Mouse (Mus musculus) liver, postnatal 0 days (tissue): Measurements from ENCODE around the gene Slc10a6. TPM values are rescaled to one million over a fixed set of nuclear protein-coding genes. Genes with fewer than 3 reads are reported as not detected.
A peak's percentile ranks its signal among the peaks of the same experiment; 100 is the strongest.

Source experiments
- ATAC-seq: fragments of 200-750 bp; cut with Nextera tagmentation; 2 replicates; pipeline ENCODE4 v1.8.0; 2017; ENCODE audit warnings: mild to moderate bottlenecking, moderate library complexity
- DNase-seq: peaks from one replicate; pipeline ENCODE4 v3.0.0-alpha.2; 2016
- H3K27ac ChIP-seq: fragments of 300-500 bp; sonication (generic); 2 replicates; pipeline ENCODE4 v1.5.1; 2014; ENCODE audit warnings: antibody characterized with exemption, moderate library complexity, mild to moderate bottlenecking, low read depth
- H3K27me3 ChIP-seq: fragments of 300-500 bp; sonication (generic); 2 replicates; pipeline ENCODE4 v1.6.1; 2014; ENCODE audit warnings: low read length, control low read depth, mixed read lengths; ENCODE audit not compliant: insufficient read depth
- H3K36me3 ChIP-seq: fragments of 300-500 bp; sonication (generic); replicated peaks from 2 replicates; pipeline ENCODE4 v1.6.1; 2014; ENCODE audit warnings: mild to moderate bottlenecking, control low read depth, low read length, moderate library complexity, mixed read lengths; ENCODE audit not compliant: insufficient read depth
- H3K4me1 ChIP-seq: fragments of 300-500 bp; sonication (generic); 2 replicates; pipeline ENCODE4 v1.6.1; 2014; ENCODE audit warnings: antibody characterized with exemption, mild to moderate bottlenecking, control low read depth; ENCODE audit not compliant: insufficient read depth
- H3K4me2 ChIP-seq: fragments of 300-500 bp; sonication (generic); 2 replicates; pipeline ENCODE4 v1.6.1; 2014; ENCODE audit warnings: low read depth, mild to moderate bottlenecking, low read length, moderate library complexity, mixed read lengths
- H3K4me3 ChIP-seq: fragments of 300-500 bp; sonication (generic); 2 replicates; pipeline ENCODE4 v1.5.1; 2014; ENCODE audit warnings: low read depth, low read length
- H3K9ac ChIP-seq: fragments of 300-500 bp; sonication (generic); replicated peaks from 2 replicates; pipeline ENCODE4 v1.6.1; 2014; ENCODE audit warnings: mild to moderate bottlenecking, moderate library complexity
- H3K9me3 ChIP-seq: fragments of 300-500 bp; sonication (generic); 2 replicates; pipeline ENCODE4 v1.6.1; 2016; ENCODE audit warnings: mild to moderate bottlenecking, control low read depth, low read length, mixed read lengths
- CTCF ChIP-seq: sonication (generic); IDR thresholded peaks from 2 replicates; pipeline ENCODE4 v1.5.1; 2016; ENCODE audit warnings: antibody characterized with exemption, low read depth
- EP300 ChIP-seq: IDR thresholded peaks from 2 replicates; pipeline ENCODE4 v1.6.1; 2016; ENCODE audit warnings: antibody characterized with exemption, low read depth, mild to moderate bottlenecking
- WGBS: fragments of 180-500 bp; shearing (Covaris S2); extraction: QIAGEN DNeasy Blood & Tissue Kit; methylation state at CpG from one replicate; pipeline ENCODE4 v1.1.7; 2014; ENCODE audit not compliant: insufficient replicate concordance; 5-methylcytosine and 5-hydroxymethylcytosine counted together
- polyA plus RNA-seq: library from polyadenylated mRNA; unstranded; fragments of >200 nt; fragmentation: Nextera tagmentation; extraction: Ambion mirVana; gene quantifications from 2 replicates; pipeline ENCODE4 v1.2.1, GENCODE M21; 2015

The Slc10a6 gene
- polyA plus RNA-seq, 1 experiment from 2014 or later, result 0.09 TPM

DNA sequence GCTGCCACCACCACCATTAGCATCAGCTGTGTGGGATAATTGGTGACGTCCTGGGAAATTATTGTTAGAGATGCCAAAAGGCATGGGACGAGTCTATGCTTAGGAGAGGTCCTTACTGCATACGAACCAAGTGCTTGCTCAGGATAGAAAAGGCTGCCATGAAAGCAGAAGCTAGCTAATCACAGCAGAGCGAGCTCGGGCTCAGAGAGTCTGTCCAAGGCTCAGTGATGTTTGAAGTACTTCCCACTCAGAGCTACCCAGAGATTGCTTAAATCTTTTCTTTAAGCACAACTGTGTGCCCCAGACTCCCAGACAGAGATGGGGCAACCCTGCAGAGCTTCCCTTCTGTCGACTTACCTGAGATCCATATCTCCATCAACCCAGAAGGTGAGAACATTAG is 704 bp downstream of the Slc10a6 start:
- no peak for TF ChIP-seq CTCF
- TF ChIP-seq EP300, result no peak
- H3K27me3 ChIP-seq, result no peaks in the 10 kb centered on the region
- no peak overlapping the region for H3K4me2 ChIP-seq
- H3K36me3 ChIP-seq, result no peaks in the 10 kb centered on the region
- ATAC-seq (no peak), DNase-seq (no peak)
- peak overlapping the region; percentile 41; the same call in 1 of the 2 replicates for H3K27ac ChIP-seq
- H3K9me3 ChIP-seq, result no peaks in the 10 kb centered on the region
- 68% methylated on average over 6 of the region's 6 CpGs for WGBS
- H3K4me1 ChIP-seq, result peaks cover 9% of the 10 kb centered on the region; the same call in 1 of the 2 replicates
- H3K9ac ChIP-seq, result no peak overlapping the region
- H3K4me3 ChIP-seq, result no peak overlapping the region

DNA sequence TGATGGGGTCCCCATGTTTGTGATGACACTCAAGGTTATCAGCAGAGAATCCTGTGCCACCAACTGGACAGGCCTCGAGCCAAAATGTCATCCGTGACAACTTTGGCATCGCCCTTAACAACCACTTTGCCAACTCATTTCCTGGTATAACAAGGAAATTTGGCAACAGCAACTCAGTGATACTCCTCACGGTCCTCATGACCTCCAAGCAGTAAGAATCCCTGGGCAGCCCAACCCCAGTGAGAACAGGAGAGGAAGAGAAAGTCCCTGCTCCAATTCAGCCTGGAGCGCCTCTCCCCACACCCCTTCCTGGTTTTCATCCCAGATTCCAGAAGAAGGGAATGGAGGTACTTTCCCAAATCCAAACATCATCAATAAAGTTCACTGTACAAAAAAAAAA is 4.4 kb downstream of the Slc10a6 start:
- H3K4me1 ChIP-seq, result peaks cover 6% of the 10 kb centered on the region; the same call in 1 of the 2 replicates
- no peaks in the 10 kb centered on the region for H3K36me3 ChIP-seq
- ATAC-seq, result no peak
- H3K27me3 ChIP-seq, result no peaks in the 10 kb centered on the region
- no peak overlapping the region for H3K4me3 ChIP-seq
- no peak overlapping the region for H3K9ac ChIP-seq
- WGBS, result 71% methylated on average over 5 of the region's 5 CpGs
- DNase-seq, result no peak
- TF ChIP-seq CTCF, result no peak
- TF ChIP-seq EP300, result no peak
- no peak overlapping the region for H3K27ac ChIP-seq
- H3K4me2 ChIP-seq, result no peak overlapping the region
- H3K9me3 ChIP-seq, result no peaks in the 10 kb centered on the region

DNA sequence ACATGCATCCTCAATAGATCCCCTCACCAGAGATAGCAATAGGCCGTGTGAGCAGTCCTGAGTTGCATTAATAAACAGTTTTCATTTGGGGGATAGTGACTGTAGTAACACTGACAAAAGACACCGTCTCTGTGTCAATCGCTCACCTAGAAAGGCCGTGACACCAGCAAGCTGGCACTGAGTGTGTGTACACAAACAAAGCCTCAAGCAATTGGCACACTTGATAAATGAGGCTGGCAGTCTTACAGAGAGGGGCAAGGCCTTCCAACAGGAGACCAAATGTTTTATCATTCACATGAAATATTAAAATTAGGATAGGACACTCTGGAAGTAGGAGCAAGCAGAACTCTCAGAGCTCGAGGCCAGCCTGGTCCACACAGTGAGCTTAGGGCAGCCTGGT is 6.9 kb downstream of the Slc10a6 start:
- ATAC-seq (no peak), DNase-seq (no peak)
- WGBS, result 76% methylated on average over 5 of the region's 5 CpGs
- Histone ChIP-seq H3K27me3 (no peaks in the 10 kb centered on the region), H3K9ac (no peak overlapping the region), H3K27ac (no peak overlapping the region), H3K36me3 (no peaks in the 10 kb centered on the region), H3K9me3 (no peaks in the 10 kb centered on the region), H3K4me2 (no peak overlapping the region), H3K4me1 (no peaks in the 10 kb centered on the region), H3K4me3 (no peak overlapping the region)
- TF ChIP-seq CTCF, result no peak
- no peak for TF ChIP-seq EP300

- ATAC-seq, result no peak
- no peak overlapping the region for H3K4me3 ChIP-seq
Measured at GRCm38 (mm10) chr5:103620301-103620973, 8.8 kb downstream of the Slc10a6 start.

GRCm38 (mm10) chr5:103617191-103617590 is 12.0 kb downstream of the Slc10a6 start:
- Histone ChIP-seq H3K4me2 (no peak overlapping the region), H3K27ac (no peak overlapping the region), H3K27me3 (no peaks in the 10 kb centered on the region), H3K36me3 (no peaks in the 10 kb centered on the region), H3K9ac (no peak overlapping the region), H3K9me3 (no peaks in the 10 kb centered on the region), H3K4me1 (no peaks in the 10 kb centered on the region), H3K4me3 (no peak overlapping the region)
- TF ChIP-seq EP300, result no peak
- no peak for TF ChIP-seq CTCF
- DNase-seq (no peak), ATAC-seq (no peak)
- WGBS, result 73% methylated on average over 9 of the region's 9 CpGs

More at GRCm38 (mm10) chr5:103620301-103620973, 8.8 kb downstream of the Slc10a6 start:
- Histone ChIP-seq H3K9me3 (no peaks in the 10 kb centered on the region), H3K27ac (no peak overlapping the region), H3K4me2 (no peak overlapping the region), H3K36me3 (no peaks in the 10 kb centered on the region), H3K9ac (no peak overlapping the region), H3K27me3 (no peaks in the 10 kb centered on the region), H3K4me1 (no peaks in the 10 kb centered on the region)
- DNase-seq, result no peak
- WGBS, result 69% methylated on average over 12 of the region's 12 CpGs
- TF ChIP-seq CTCF (no peak), EP300 (no peak)

DNA sequence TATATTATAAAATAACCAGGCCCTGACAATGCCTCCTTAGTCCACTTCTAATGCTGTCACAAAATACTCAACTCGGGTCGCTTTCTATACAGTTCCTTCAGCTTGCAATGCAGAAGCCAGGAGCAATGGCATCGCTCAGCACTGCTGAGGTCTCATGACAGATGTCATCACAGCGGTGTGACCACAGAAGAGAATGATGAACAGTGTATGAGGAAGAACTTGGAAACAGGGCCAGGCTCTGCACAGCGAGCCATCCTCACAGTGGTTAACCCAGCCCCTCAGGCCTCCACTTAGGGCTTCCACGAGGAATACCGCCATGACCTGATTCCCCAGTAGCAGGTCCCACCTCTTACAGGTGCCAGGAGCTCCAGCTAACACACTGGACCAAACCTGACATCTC is 14.8 kb downstream of the Slc10a6 start:
- no peak for TF ChIP-seq EP300
- TF ChIP-seq CTCF, result no peak
- H3K4me2 ChIP-seq, result no peak overlapping the region
- no peaks in the 10 kb centered on the region for H3K9me3 ChIP-seq
- ATAC-seq (no peak), DNase-seq (no peak)
- no peak overlapping the region for H3K9ac ChIP-seq
- H3K4me1 ChIP-seq, result no peaks in the 10 kb centered on the region
- no peak overlapping the region for H3K27ac ChIP-seq
- no peaks in the 10 kb centered on the region for H3K36me3 ChIP-seq
- 67% methylated on average over 7 of the region's 7 CpGs for WGBS
- no peaks in the 10 kb centered on the region for H3K27me3 ChIP-seq
- H3K4me3 ChIP-seq, result no peak overlapping the region
